Comparison of ENCODE assay signal across 8 mouse cellular contexts in genomic region chr11:22342242-22343207, GRCm38 (mm10). TPM values are rescaled to one million over a fixed set of nuclear protein-coding genes. Genes with fewer than 3 reads are reported as not detected.
DNase-seq lines count a peak whose midpoint lies in the region; ATAC-seq and TF ChIP-seq lines count a peak whose summit lies in the region.

Ehbp1 (minus strand) TSS chr11:22342292.

- TF ChIP-seq EP300 in stomach, postnatal 0 days (optimal IDR thresholded peaks at IDR 0.05), result no peak

- H3K9me3 ChIP-seq in stomach, embryonic 14.5 days (ENCODE audit: control insufficient read depth, low read depth, low read length), result no peaks in the 10 kb centered on the region
- no peaks in the 10 kb centered on the region for H3K9me3 ChIP-seq in stomach, postnatal 0 days (ENCODE audit: control insufficient read depth, low read length)
- H3K9me3 ChIP-seq in forebrain, embryonic 16.5 days (ENCODE audit: control insufficient read depth, low read length), result no peaks in the 10 kb centered on the region
- no peaks in the 10 kb centered on the region for H3K9me3 ChIP-seq in hindbrain, embryonic 12.5 days (replicated peaks)
- H3K9me3 ChIP-seq in midbrain, embryonic 13.5 days, result no peaks in the 10 kb centered on the region

- TF ChIP-seq CTCF in stomach, postnatal 0 days (IDR thresholded peaks at IDR 0.05; ENCODE audit: low read depth), result no peak

- no peak within 1 kb of the TSS for H3K4me3 ChIP-seq in stomach, embryonic 14.5 days (ENCODE audit: low read depth, low read length)
- H3K4me3 ChIP-seq in stomach, postnatal 0 days (ENCODE audit: low read depth, low read length), result no peak within 1 kb of the TSS
- no peak within 1 kb of the TSS for H3K4me3 ChIP-seq in forebrain, embryonic 16.5 days (replicated peaks; ENCODE audit: low read length)
- H3K4me3 ChIP-seq in hindbrain, embryonic 12.5 days, result no peak within 1 kb of the TSS
- no peak within 1 kb of the TSS for H3K4me3 ChIP-seq in midbrain, embryonic 13.5 days (replicated peaks)

- WGBS in stomach, embryonic 14.5 days, result 47% methylated on average over 2 of the region's 2 CpGs
- 40% methylated on average over 2 of the region's 2 CpGs for WGBS in stomach, postnatal 0 days
- WGBS in forebrain, embryonic 16.5 days, result 78% methylated on average over 2 of the region's 2 CpGs
- 66% methylated on average over 2 of the region's 2 CpGs for WGBS in hindbrain, embryonic 12.5 days
- 75% methylated on average over 2 of the region's 2 CpGs for WGBS in midbrain, embryonic 13.5 days

- H3K27me3 ChIP-seq in stomach, embryonic 14.5 days (ENCODE audit: control insufficient read depth, insufficient read depth, low read length), result no peaks in the 10 kb centered on the region
- no peaks in the 10 kb centered on the region for H3K27me3 ChIP-seq in stomach, postnatal 0 days (ENCODE audit: control insufficient read depth, insufficient read depth, low read length)
- no peaks in the 10 kb centered on the region for H3K27me3 ChIP-seq in forebrain, embryonic 16.5 days (replicated peaks; ENCODE audit: control insufficient read depth, insufficient read depth, low read length)
- no peaks in the 10 kb centered on the region for H3K27me3 ChIP-seq in hindbrain, embryonic 12.5 days
- no peaks in the 10 kb centered on the region for H3K27me3 ChIP-seq in midbrain, embryonic 13.5 days

- H3K36me3 ChIP-seq in stomach, embryonic 14.5 days (ENCODE audit: control insufficient read depth, insufficient read depth, low read length), result no peaks in the 10 kb centered on the region
- no peaks in the 10 kb centered on the region for H3K36me3 ChIP-seq in stomach, postnatal 0 days (ENCODE audit: control insufficient read depth, insufficient read depth, low read length)
- no peaks in the 10 kb centered on the region for H3K36me3 ChIP-seq in forebrain, embryonic 16.5 days (ENCODE audit: control insufficient read depth, insufficient read depth)
- H3K36me3 ChIP-seq in hindbrain, embryonic 12.5 days, result no peaks in the 10 kb centered on the region
- no peaks in the 10 kb centered on the region for H3K36me3 ChIP-seq in midbrain, embryonic 13.5 days

- H3K4me2 ChIP-seq in stomach, embryonic 14.5 days (replicated peaks; ENCODE audit: low read depth, low read length), result no peak within 1 kb of the TSS
- H3K4me2 ChIP-seq in stomach, postnatal 0 days (replicated peaks; ENCODE audit: low read depth), result no peak within 1 kb of the TSS
- no peak within 1 kb of the TSS for H3K4me2 ChIP-seq in forebrain, embryonic 16.5 days (ENCODE audit: low read length)
- H3K4me2 ChIP-seq in hindbrain, embryonic 12.5 days (replicated peaks), result no peak within 1 kb of the TSS
- no peak within 1 kb of the TSS for H3K4me2 ChIP-seq in midbrain, embryonic 13.5 days (replicated peaks)

- H3K9ac ChIP-seq in stomach, embryonic 14.5 days (replicated peaks; ENCODE audit: low read depth, low read length), result no peak within 1 kb of the TSS
- no peak within 1 kb of the TSS for H3K9ac ChIP-seq in stomach, postnatal 0 days (ENCODE audit: low read length)
- no peak within 1 kb of the TSS for H3K9ac ChIP-seq in forebrain, embryonic 16.5 days (replicated peaks; ENCODE audit: low read depth, low read length)
- H3K9ac ChIP-seq in hindbrain, embryonic 12.5 days, result no peak within 1 kb of the TSS
- no peak within 1 kb of the TSS for H3K9ac ChIP-seq in midbrain, embryonic 13.5 days (replicated peaks)

- peaks cover 4% of the 10 kb centered on the region; the same call in 1 of the 2 replicates for H3K4me1 ChIP-seq in stomach, embryonic 14.5 days (ENCODE audit: control insufficient read depth, insufficient read depth, low read length)
- no peaks in the 10 kb centered on the region; the same call in 1 of the 2 replicates for H3K4me1 ChIP-seq in stomach, postnatal 0 days (replicated peaks; ENCODE audit: control insufficient read depth, insufficient read depth)
- H3K4me1 ChIP-seq in forebrain, embryonic 16.5 days (replicated peaks; ENCODE audit: control insufficient read depth, insufficient read depth, low read length), result peaks cover 2% of the 10 kb centered on the region
- peaks cover 6% of the 10 kb centered on the region for H3K4me1 ChIP-seq in hindbrain, embryonic 12.5 days
- H3K4me1 ChIP-seq in midbrain, embryonic 13.5 days (replicated peaks), result peaks cover 6% of the 10 kb centered on the region

- H3K27ac ChIP-seq in stomach, embryonic 14.5 days (ENCODE audit: low read length), result no peak within 1 kb of the TSS
- no peak within 1 kb of the TSS; the same call in 1 of the 2 replicates for H3K27ac ChIP-seq in stomach, postnatal 0 days (replicated peaks)
- H3K27ac ChIP-seq in forebrain, embryonic 16.5 days (ENCODE audit: low read length), result no peak within 1 kb of the TSS
- H3K27ac ChIP-seq in hindbrain, embryonic 12.5 days, result no peak within 1 kb of the TSS
- H3K27ac ChIP-seq in midbrain, embryonic 13.5 days, result no peak within 1 kb of the TSS

- DNase-seq in stomach, postnatal 0 days (ENCODE audit: low spot score), result no peak
- no peak for DNase-seq in cerebellum, adult 9-10 months
- DNase-seq in thymus, adult 18-20 months, result no peak

- no peak for ATAC-seq in stomach, embryonic 14.5 days (ENCODE audit: insufficient number of reproducible peaks, insufficient read depth, low FRiP score, low read depth)
- no peak for ATAC-seq in stomach, postnatal 0 days (ENCODE audit: low FRiP score, low TSS enrichment)
- no peak for ATAC-seq in forebrain, embryonic 16.5 days
- ATAC-seq in hindbrain, embryonic 12.5 days (ENCODE audit: low FRiP score), result no peak
- ATAC-seq in midbrain, embryonic 13.5 days, result no peak
- ATAC-seq in activated CD4-positive, CD25-positive, alpha-beta regulatory T cell, adult 4 months, result no peak

RNA-seq across cellular contexts. Expression of gene Ehbp1, which starts in this region (rescaled TPM):
- polyA plus RNA-seq in stomach, embryonic 14.5 days (2014; fragmentation: Nextera tagmentation; extraction: Ambion mirVana), result 21.7 and 22.8 TPM in 2 replicates
- polyA plus RNA-seq in stomach, postnatal 0 days (2015; fragmentation: Nextera tagmentation; extraction: Ambion mirVana), result 3.6 and 3.8 TPM in 2 replicates
- polyA plus RNA-seq in forebrain, embryonic 16.5 days (2015; fragmentation: Nextera tagmentation; extraction: Ambion mirVana), result 21.4 and 23.5 TPM in 2 replicates
- 19.6 and 20.4 TPM in 2 replicates for polyA plus RNA-seq in hindbrain, embryonic 12.5 days (2016; fragmentation: Nextera tagmentation; extraction: Ambion mirVana)
- 18.6 and 22.2 TPM in 2 replicates for polyA plus RNA-seq in midbrain, embryonic 13.5 days (2015; fragmentation: Nextera tagmentation; extraction: Ambion mirVana)
- 1 to 10 TPM; 1.7 TPM for polyA plus RNA-seq in activated CD4-positive, CD25-positive, alpha-beta regulatory T cell, adult 4 months (2017; shearing (Covaris generic))
